Mouse (Mus musculus): ENCODE measurements at regions not wholly inside any gene's neighbourhood (a gene's known extent, or its start where the extent isn't known, plus 50 kb on each side); places are given as distances from the start of the nearest gene placed in this dataset.

DNA sequence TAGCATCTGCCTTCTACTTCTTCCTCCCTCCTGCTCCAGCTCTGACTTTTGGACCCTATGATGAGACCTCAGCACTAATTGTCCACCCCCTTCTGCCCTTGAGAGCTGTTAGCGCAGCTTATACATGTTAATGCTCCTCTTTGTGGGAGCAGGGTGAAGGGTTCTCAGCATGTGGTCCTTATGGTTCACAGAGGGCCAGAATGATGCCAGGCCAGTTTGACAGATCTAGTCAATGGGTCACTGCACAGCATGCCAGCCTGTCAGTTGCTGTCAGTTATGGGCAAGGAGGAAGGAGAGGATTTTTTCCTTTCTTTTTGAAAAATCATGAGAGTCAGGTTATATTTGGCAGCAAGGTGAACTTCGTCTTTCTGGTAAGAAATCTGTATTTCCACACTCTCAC lies 68.4 kb downstream of the 4931417E11Rik start:
- DNase-seq, result peak; percentile 61 to 68

DNA sequence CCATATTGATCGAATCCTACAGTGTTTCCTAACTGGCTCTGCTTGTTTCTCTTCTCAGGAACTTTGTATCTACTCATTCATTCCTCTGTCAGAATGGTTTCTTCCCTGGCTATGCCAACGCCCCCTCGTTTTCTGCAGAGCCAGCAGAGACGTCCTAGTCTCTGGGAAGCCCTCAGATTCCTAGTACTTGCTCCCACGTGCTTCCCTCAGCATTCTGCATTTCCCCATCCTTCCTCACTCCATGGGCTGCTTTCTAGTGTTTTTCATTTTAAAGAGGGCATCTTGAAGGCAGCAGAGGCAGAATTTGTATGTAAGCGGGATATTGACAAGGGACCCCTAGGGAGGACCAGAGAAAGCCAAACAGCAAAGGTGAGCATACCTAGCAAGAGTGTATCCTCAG lies 80.2 kb downstream of the 4931417E11Rik start:
- DNase-seq, result no peak

- DNase-seq, result peak; percentile 84 to 86
Measured at GRCm38 (mm10) chr6:73386261-73386660, 83.2 kb downstream of the 4931417E11Rik start.

GRCm38 (mm10) chr6:73379825-73380224 lies 89.6 kb downstream of the 4931417E11Rik start:
- DNase-seq, result no peak

GRCm38 (mm10) chr6:73377884-73378283 lies 91.6 kb downstream of the 4931417E11Rik start:
- DNase-seq, result peak; percentile 42 to 43

GRCm38 (mm10) chr6:73376291-73376690 lies 93.2 kb downstream of the 4931417E11Rik start:
- no peak for DNase-seq

GRCm38 (mm10) chr6:73372901-73373300 lies 96.6 kb downstream of the 4931417E11Rik start:
- peak; percentile 75 to 76 for DNase-seq

GRCm38 (mm10) chr6:73371866-73372265 lies 97.6 kb downstream of the 4931417E11Rik start:
- peak; percentile 26 to 39 for DNase-seq

DNA sequence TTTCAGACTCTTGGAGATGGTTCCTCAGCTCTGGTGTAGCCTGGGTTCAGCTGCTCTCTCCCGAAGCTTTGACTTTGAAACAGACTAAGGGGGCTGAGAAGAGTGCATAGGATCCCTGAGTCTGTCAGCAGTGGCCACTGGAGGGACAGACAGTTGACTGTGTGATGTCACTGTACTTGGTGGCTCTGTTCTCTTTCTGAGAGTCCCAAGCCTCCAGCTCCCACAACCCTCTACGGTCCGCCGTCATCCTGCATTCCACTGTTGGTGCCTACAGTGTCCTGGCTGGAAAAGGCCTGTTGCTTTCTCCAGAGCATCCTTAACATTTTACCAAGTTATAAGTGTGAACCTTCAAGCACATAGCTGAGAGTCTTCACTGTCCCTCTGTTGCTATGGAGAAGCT lies 98.6 kb downstream of the 4931417E11Rik start:
- no peak for DNase-seq

- DNase-seq, result no peak
Measured at GRCm38 (mm10) chr6:73368836-73369141, 100.7 kb downstream of the 4931417E11Rik start.

DNA sequence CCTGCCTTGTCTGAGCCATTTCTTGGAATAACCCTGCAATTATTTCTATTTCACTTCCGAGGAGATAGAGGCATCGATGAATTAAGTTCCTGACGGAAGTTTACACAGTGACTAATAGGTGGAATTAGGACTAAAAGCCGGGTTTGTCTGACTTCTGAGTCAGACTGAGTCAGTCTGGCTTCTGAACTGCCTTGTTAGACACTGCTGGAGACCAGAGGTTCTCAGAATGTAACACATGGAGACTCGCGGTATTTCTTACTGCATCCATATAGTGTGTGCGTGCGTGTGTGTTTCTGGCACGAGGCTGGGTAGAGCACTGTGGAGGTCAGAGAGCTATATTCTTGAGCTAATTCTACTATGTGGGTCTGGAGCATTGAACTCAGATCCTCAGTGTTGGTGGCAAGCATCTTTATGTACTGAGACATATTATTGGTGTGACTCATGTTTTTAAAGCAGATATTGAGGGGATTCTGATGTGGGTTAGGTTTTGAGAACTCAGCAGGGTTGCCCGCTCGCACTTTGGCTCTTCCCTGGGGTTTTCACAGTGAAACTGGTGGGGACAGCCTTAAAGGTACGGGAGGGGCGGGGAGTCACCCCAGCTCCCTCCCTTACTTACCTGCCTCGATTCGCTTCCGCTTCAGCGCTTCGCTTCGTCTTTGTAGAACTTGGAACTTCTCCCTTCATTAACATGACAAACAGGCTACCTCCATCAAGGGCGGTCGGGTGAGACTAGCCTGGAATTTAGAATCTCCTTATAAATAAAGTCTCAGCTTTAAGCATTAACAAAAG lies 101.2 kb downstream of the 4931417E11Rik start:
- DNase-seq, result no peak

DNA sequence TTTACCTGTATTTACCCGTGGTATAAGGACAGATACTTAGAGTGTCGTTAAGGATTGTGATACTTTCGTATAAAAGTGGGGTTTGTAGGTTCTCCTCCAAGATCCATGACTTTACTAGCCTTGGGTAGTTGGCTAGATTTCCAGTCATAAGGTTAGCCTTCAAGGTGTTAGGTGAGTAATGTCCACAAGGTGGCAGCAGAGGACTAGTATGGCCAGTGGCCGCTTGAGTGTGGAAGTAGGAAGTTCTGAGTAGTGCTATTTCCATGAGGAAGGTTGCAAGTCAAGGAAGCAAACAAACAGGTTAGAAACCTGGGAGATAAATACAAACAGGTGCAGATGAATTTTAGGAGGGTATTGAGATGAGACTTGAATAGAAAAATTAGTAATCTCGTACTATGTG lies 101.9 kb downstream of the 4931417E11Rik start:
- peak; percentile 89 to 94 for DNase-seq

GRCm38 (mm10) chr6:73366626-73367025 lies 102.8 kb downstream of the 4931417E11Rik start:
- DNase-seq, result no peak

- no peak for DNase-seq
Measured at GRCm38 (mm10) chr6:73365306-73365705, 104.2 kb downstream of the 4931417E11Rik start.

DNA sequence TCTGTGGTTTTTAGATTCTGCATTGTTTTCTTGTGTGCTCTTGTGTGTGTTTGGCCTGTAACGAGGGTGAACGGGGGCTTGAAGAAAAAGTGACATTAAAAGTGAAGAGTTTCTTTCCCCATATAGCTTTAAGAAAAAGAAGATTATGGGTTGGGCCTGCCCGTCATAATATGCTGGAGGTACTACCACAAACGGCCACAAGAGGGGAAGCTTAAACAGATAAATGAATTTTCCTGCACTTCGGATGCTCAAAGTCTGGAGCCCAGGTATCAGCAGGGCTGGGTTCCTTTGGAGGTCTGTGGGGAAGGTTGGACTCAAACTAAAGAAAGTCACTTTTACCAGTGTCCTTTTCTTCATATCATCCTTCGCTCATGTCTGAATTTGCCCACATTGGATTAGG lies 86.8 kb downstream of the Suclg1 start:
- DNase-seq, result peak; percentile 37 to 47

DNA sequence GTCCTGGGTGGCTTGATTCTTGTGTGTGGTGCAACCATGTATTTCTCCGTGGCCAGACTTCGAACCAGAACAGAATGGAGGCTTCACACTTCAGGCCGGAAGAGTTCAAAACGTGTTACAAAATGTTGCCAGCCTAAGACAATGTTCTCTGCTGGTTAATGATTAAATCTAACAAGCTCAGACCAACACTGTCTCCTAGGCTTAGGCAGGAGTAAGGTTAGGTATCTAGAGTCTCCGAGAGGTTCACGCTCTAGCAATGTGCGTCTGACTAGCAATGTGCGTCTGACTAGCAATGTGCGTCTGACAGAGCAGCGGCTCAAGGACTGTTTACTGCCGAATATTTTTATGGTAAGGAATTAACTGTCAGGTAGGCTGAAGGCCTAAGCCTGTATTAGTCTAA lies 81.5 kb downstream of the Suclg1 start:
- no peak for DNase-seq
